Mouse (Mus musculus) 416B (cell line): ENCODE data around the gene Ucn2.

ENCODE experiments used
- DNase-seq: peaks from one replicate; pipeline ENCODE4 v3.0.0; 2011; ENCODE audit warnings: low read depth

Gene Ucn2

GRCm38 (mm10) chr9:109031001-109031400, 45.2 kb downstream of the Ucn2 start:
- DNase-seq, result no peak

- DNase-seq, result no peak
Observed at GRCm38 (mm10) chr9:109031686-109032085, 45.9 kb downstream of the Ucn2 start.

GRCm38 (mm10) chr9:109032435-109032834, 46.6 kb downstream of the Ucn2 start:
- DNase-seq, result peak; percentile 43
